1 mouse cellular context compared by ENCODE assay signal in the genomic region with DNA sequence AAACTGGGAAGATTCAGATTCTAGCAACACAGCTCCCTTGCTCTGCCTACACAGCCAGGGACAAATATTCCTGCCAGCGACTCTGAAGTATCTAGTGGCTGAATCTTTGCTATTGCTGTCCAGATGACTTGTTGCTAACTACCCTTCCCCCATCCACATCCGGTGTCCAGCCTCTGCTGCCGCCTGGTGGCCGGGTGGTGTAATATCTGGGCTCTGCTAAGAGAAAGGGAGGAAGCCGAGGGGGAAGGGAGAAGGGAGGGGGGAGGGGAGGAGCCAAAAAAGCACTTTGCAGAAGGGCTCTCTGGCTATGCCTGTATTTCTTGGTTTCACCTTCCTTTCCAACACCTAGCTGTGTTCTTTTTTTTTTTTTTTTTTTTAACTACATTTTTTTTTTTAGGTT.
A peak's percentile ranks its signal among the peaks of the same experiment; 100 is the strongest.
TF ChIP-seq lines count a peak whose summit lies in the region.

No protein-coding gene starts in this region.

TF ChIP-seq in CH12.LX, 34 proteins besides CTCF, POLR2A, EP300 and RAD21:
- peak; percentile 69; the same call in 1 of the 2 replicates for TF ChIP-seq SIN3A (IDR thresholded peaks at IDR 0.05; ENCODE audit: low read length)
- no peak for TF ChIP-seq CHD1 (IDR thresholded peaks at IDR 0.05; ENCODE audit: low read depth, low read length)
- peak; percentile 99 for TF ChIP-seq MAZ (IDR thresholded peaks at IDR 0.05; ENCODE audit: low read depth, low read length)
- no peak for TF ChIP-seq NRF1 (IDR thresholded peaks at IDR 0.05; ENCODE audit: low read depth, low read length)
- TF ChIP-seq MXI1 (IDR thresholded peaks at IDR 0.05; ENCODE audit: low read depth, low read length): 0 out of 2 replicates have a peak, but pooled peaks have one; percentile 10
- no peak for TF ChIP-seq USF1 (IDR thresholded peaks at IDR 0.05; ENCODE audit: low read depth, low read length)
- TF ChIP-seq HCFC1 (IDR thresholded peaks at IDR 0.05; ENCODE audit: low read depth, low read length): peak; percentile 74
- peak; percentile 91 for TF ChIP-seq SMC3 (IDR thresholded peaks at IDR 0.05; ENCODE audit: low read depth, low read length)
- no peak for TF ChIP-seq UBTF (IDR thresholded peaks at IDR 0.05; ENCODE audit: low read depth, low read length)
- no peak for TF ChIP-seq MAFK (IDR thresholded peaks at IDR 0.05; ENCODE audit: insufficient replicate concordance, low read length)
- no peak for TF ChIP-seq KAT2A (IDR thresholded peaks at IDR 0.05; ENCODE audit: insufficient replicate concordance, low read length)
- TF ChIP-seq TCF12 (IDR thresholded peaks at IDR 0.05; ENCODE audit: low read depth, low read length): peak; percentile 74; the same call in 1 of the 2 replicates
- TF ChIP-seq MAX (IDR thresholded peaks at IDR 0.05; ENCODE audit: low read length): no peak
- 0 out of 2 replicates have a peak, but pooled peaks have one; percentile 28 for TF ChIP-seq NELFE (IDR thresholded peaks at IDR 0.05; ENCODE audit: low read depth, low read length)
- peak; percentile 99 for TF ChIP-seq CHD2 (IDR thresholded peaks at IDR 0.05; ENCODE audit: low read length)
- peak; percentile 70; the same call in 1 of the 2 replicates for TF ChIP-seq IRF4 (IDR thresholded peaks at IDR 0.05; ENCODE audit: low read depth, low read length)
- no peak for TF ChIP-seq PAX5 (IDR thresholded peaks at IDR 0.05; ENCODE audit: low read length)
- TF ChIP-seq ZKSCAN1 (IDR thresholded peaks at IDR 0.05; ENCODE audit: borderline replicate concordance, low read depth, low read length): no peak
- no peak; the same call in 1 of the 2 replicates for TF ChIP-seq JUND (conservative IDR thresholded peaks at IDR 0.05; ENCODE audit: low read depth, low read length)
- peak; percentile 71; the same call in 1 of the 2 replicates for TF ChIP-seq ELF1 (IDR thresholded peaks at IDR 0.05; ENCODE audit: low read depth, low read length)
- TF ChIP-seq BHLHE40 (IDR thresholded peaks at IDR 0.05; ENCODE audit: low read depth, low read length): peak; percentile 63; the same call in 1 of the 2 replicates
- TF ChIP-seq E2F4 (IDR thresholded peaks at IDR 0.05; ENCODE audit: insufficient replicate concordance, low read depth, low read length): no peak
- 0 out of 2 replicates have a peak, but pooled peaks have one; percentile 42 for TF ChIP-seq TBP (conservative IDR thresholded peaks at IDR 0.05; ENCODE audit: low read depth, low read length)
- TF ChIP-seq JUN (IDR thresholded peaks at IDR 0.05; ENCODE audit: insufficient read depth, low read depth, low read length): no peak
- peak; percentile 27; the same call in 1 of the 2 replicates for TF ChIP-seq ZC3H11A (IDR thresholded peaks at IDR 0.05; ENCODE audit: low read depth, low read length)
- peak; percentile 76; the same call in 1 of the 2 replicates for TF ChIP-seq MEF2A (IDR thresholded peaks at IDR 0.05; ENCODE audit: borderline replicate concordance, low read depth, low read length)
- TF ChIP-seq USF2 (conservative IDR thresholded peaks at IDR 0.05; ENCODE audit: low read depth, low read length): no peak
- no peak; the same call in 1 of the 2 replicates for TF ChIP-seq MYC (IDR thresholded peaks at IDR 0.05; ENCODE audit: low read depth, low read length)
- TF ChIP-seq GABPA (IDR thresholded peaks at IDR 0.05; ENCODE audit: insufficient replicate concordance, low read depth, low read length): no peak
- peak; percentile 87 for TF ChIP-seq ZNF384 (IDR thresholded peaks at IDR 0.05; ENCODE audit: low read depth, low read length)
- no peak for TF ChIP-seq POLR2AphosphoS2 (IDR thresholded peaks at IDR 0.05; ENCODE audit: low read depth, low read length)
